Mouse (Mus musculus) forebrain, embryonic 10.5 days (tissue): ENCODE results near the gene Lsm14a. TPM values are rescaled to one million over a fixed set of nuclear protein-coding genes. Genes with fewer than 3 reads are reported as not detected.

Experiments
- DNase-seq: peaks from one replicate; pipeline ENCODE4 v3.0.0-alpha.2; 2017; ENCODE audit warnings: low spot score; ENCODE audit errors: extremely low spot score
- H3K27ac ChIP-seq: fragments of 300-500 bp; sonication (generic); 2 replicates; pipeline ENCODE4 v1.5.1; 2016; ENCODE audit warnings: mild to moderate bottlenecking
- H3K27me3 ChIP-seq: fragments of 300-500 bp; sonication (generic); 2 replicates; pipeline ENCODE4 v1.6.1; 2016; ENCODE audit warnings: mild to moderate bottlenecking; ENCODE audit not compliant: poor library complexity, severe bottlenecking
- H3K36me3 ChIP-seq: fragments of 300-500 bp; sonication (generic); replicated peaks from 2 replicates; pipeline ENCODE4 v1.6.1; 2016; ENCODE audit warnings: mild to moderate bottlenecking, moderate library complexity
- H3K4me1 ChIP-seq: fragments of 300-500 bp; sonication (generic); 2 replicates; pipeline ENCODE4 v1.6.1; 2016
- H3K4me3 ChIP-seq: fragments of 300-500 bp; sonication (generic); 2 replicates; pipeline ENCODE4 v1.5.1; 2016; ENCODE audit warnings: mild to moderate bottlenecking, moderate library complexity
- H3K9me3 ChIP-seq: fragments of 300-500 bp; sonication (generic); 2 replicates; pipeline ENCODE4 v1.6.1; 2016; ENCODE audit warnings: mild to moderate bottlenecking, moderate library complexity
- WGBS: fragments of 180-500 bp; shearing (Covaris S2); methylation state at CpG from one replicate; pipeline ENCODE4 v1.1.7; 2016; 5-methylcytosine and 5-hydroxymethylcytosine counted together
- polyA plus RNA-seq: library from polyadenylated mRNA; unstranded; fragments of >200 nt; fragmentation: Nextera tagmentation; extraction: Ambion mirVana; gene quantifications from 2 replicates; pipeline ENCODE4 v1.2.1, GENCODE M21; 2016

Gene Lsm14a
- 102 and 105 TPM in 2 replicates for polyA plus RNA-seq

DNA sequence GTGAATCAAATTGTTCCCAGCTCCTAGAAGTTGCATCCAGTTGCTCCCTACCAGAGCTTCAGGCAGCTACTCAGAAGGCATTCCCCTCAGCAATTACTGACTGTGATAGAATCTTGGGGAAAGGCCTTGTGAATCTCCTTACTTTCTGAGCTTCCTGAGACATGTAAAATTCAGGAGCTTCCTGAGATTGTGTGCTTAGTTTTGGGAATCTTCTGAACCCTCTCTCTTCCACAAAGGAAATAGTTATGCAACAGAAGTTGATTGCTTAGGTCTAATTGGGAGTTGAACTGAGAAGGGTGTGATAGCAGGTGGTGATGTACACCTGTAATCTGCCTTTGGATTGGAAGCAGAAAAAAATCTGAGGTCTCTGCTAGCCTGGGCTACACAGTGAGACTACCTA is at the start of gene Lsm14a:
Gene Lsm14a, minus strand, starts transcription at position 101 of the 400 bp plus-strand sequence.
- H3K27ac ChIP-seq = no peak within 1 kb of the TSS

DNA sequence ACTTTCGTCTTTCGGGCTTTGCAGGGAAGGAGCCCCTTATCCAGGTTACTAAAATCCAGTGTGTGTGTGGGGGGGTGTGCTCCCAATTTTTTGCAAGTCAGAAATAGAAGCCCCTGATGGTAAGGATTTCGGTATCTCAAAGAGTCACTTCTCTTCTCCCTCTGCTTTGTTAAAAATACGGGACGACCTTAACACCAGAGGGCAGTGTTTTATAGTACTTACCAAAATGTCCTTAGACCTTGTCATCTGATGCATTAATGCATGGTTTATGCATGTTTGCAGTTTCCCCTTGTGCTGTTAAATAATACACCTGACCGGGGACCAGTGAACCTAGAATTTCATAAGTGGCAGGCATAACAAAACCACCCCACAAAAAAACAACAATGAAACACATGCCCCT is 45.8 kb upstream of the Lsm14a start:
- DNase-seq = no peak
- Histone ChIP-seq H3K9me3 (no peaks in the 10 kb centered on the region), H3K27ac (no peak overlapping the region), H3K27me3 (no peaks in the 10 kb centered on the region), H3K4me3 (no peak overlapping the region), H3K36me3 (no peaks in the 10 kb centered on the region), H3K4me1 (no peaks in the 10 kb centered on the region)
- WGBS = 51% methylated on average over 6 of the region's 6 CpGs

More for the DNA sequence above, at the start of gene Lsm14a:
- Histone ChIP-seq H3K9me3 (no peaks in the 10 kb centered on the region), H3K27me3 (no peaks in the 10 kb centered on the region), H3K4me3 (no peak within 1 kb of the TSS), H3K4me1 (peaks cover 10% of the 10 kb centered on the region), H3K36me3 (no peaks in the 10 kb centered on the region)
- DNase-seq = no peak

DNA sequence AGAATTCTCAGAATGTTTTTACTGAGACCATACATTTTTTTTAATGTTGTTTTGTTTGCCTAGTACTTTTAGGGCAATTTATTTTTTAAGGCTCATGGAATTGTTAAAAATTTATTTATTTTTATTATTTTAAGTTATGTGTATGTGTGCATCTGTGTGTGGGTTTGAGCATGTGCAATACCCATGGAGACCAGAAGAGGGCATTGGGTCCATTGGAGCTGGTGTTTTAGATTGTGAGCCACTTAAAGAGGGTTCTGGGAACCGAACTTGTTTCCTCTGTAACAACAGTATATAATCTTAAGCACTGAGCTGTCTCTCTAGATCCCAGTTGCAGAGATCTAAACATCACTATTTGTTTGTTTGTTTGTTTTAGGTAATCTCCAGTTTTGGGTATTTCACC is 40.5 kb upstream of the Lsm14a start:
- no peak overlapping the region for H3K27ac ChIP-seq
- no peak overlapping the region for H3K4me3 ChIP-seq
- DNase-seq = no peak
- H3K36me3 ChIP-seq = no peaks in the 10 kb centered on the region
- no peaks in the 10 kb centered on the region for H3K9me3 ChIP-seq
- H3K4me1 ChIP-seq = peaks cover 3% of the 10 kb centered on the region; the same call in 1 of the 2 replicates
- WGBS = 84% methylated on average over 1 of the region's 1 CpGs
- H3K27me3 ChIP-seq = no peaks in the 10 kb centered on the region

DNA sequence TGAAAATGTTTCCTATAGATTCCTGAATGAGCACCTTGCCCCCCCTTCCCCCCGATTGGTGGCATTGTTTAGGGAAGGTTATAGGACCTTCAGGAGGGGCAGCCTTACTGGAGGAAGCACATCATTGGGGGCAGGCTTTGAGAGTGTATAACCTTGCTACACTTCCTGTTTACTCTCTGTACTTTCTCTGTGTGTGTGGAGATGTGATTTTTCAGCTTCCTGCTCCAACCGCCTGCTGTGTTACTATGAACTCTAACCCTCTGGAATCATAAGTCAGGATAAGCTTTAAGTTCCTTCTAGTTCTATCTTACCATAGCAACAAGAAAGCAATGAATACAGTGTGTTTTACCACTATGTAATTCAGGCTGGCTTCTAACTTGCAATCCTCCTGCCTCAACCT is 28.1 kb upstream of the Lsm14a start:
- Histone ChIP-seq H3K27me3 (no peaks in the 10 kb centered on the region), H3K27ac (no peak overlapping the region), H3K9me3 (no peaks in the 10 kb centered on the region; the same call in 1 of the 2 replicates), H3K36me3 (no peaks in the 10 kb centered on the region), H3K4me3 (no peak overlapping the region), H3K4me1 (no peaks in the 10 kb centered on the region)
- WGBS = 78% methylated on average over 2 of the region's 2 CpGs
- DNase-seq = no peak

DNA sequence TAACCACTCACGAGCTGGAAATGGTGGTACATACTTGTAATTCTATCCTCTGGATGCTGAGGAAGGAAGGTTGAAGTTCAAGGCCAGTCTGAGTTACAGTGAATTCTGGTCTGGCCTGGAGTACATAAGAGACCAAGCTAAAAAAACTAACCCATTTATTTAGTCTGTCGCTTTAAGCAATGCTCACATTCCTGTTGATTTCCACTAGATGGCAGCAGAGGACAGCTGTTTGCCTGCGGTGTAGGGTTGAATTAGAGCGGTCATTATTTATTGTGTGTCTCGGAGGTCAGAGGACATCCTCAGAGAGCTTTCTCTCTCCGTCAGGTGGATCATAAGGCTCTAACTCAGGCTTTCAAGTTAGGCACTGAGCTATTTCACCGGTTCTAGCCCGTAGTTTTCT is 14.4 kb upstream of the Lsm14a start:
- Histone ChIP-seq H3K4me3 (peak overlapping the region; percentile 9; the same call in 1 of the 2 replicates), H3K9me3 (no peaks in the 10 kb centered on the region), H3K36me3 (no peaks in the 10 kb centered on the region), H3K27ac (no peak overlapping the region), H3K27me3 (no peaks in the 10 kb centered on the region), H3K4me1 (peaks cover 10% of the 10 kb centered on the region)
- peak; percentile 68 for DNase-seq
- WGBS = 14% methylated on average over 8 of the region's 8 CpGs

DNA sequence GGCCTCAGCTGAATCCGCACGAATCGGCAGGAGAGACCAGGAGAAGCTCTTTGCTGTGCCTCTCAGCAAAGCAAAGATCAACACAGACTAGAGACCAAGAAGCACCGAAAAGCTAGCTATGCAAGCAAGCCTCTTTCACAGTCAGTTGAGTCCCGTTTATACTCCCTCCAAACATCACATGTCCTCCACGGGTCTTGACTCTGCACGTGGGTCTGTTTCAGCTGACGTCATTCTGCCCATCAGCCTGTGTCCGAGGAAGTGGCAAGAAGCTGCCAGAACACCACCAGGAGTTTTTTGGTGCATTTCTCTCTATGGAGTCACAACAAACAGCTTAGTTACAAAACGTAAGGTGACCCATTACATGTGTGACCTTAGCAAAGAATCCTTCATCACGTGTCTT is 10.8 kb upstream of the Lsm14a start:
- no peaks in the 10 kb centered on the region for H3K36me3 ChIP-seq
- H3K27me3 ChIP-seq = no peaks in the 10 kb centered on the region
- peaks cover 10% of the 10 kb centered on the region for H3K4me1 ChIP-seq
- DNase-seq = no peak
- H3K9me3 ChIP-seq = no peaks in the 10 kb centered on the region
- H3K4me3 ChIP-seq = no peak overlapping the region
- H3K27ac ChIP-seq = no peak overlapping the region
- 82% methylated on average over 11 of the region's 11 CpGs for WGBS

DNA sequence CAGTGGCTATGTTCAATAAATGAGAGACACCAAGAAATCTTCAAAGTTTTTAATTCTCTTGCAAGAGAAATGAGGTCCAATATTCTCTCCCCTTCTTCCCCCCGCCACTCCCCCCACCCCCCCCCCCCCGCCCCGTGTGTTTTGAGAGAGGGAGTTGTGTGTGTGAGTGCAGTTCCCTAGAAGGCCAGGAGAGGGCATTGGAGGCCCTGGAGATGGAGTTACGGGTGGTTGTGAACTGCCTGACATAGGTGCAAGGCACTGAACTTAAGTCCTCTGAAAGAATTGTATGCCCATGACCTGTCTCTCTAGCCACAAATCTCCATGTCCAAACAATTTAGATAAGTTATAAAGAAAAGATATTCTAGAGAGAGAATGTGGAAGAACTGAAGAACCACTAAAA is 7.0 kb upstream of the Lsm14a start:
- no peak overlapping the region for H3K4me3 ChIP-seq
- H3K27ac ChIP-seq = no peak overlapping the region
- H3K9me3 ChIP-seq = no peaks in the 10 kb centered on the region
- no peaks in the 10 kb centered on the region for H3K27me3 ChIP-seq
- no peaks in the 10 kb centered on the region for H3K36me3 ChIP-seq
- DNase-seq = no peak
- 27% methylated on average over 4 of the region's 4 CpGs for WGBS
- H3K4me1 ChIP-seq = no peaks in the 10 kb centered on the region

DNA sequence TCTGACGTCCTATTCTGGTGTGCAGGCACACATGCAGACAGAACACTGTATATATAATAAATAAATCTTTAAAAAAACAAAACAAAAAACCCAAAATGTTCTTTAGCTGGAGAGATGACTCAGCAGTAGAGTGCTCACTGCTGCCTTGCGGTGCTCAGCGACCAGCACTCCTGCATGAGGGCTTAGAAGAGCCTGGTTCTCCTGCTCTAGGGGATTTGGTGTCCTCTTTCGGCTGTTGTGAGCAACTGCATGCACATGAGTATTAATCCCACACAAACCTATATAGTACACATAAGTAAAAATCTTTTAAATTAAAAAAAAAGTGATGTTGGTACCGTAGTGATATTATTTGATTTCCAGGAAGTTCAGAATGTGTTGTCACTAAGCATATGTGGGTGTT is 5.7 kb upstream of the Lsm14a start:
- H3K4me1 ChIP-seq = no peaks in the 10 kb centered on the region
- DNase-seq = no peak
- H3K27ac ChIP-seq = no peak overlapping the region
- H3K4me3 ChIP-seq = no peak overlapping the region
- no peaks in the 10 kb centered on the region for H3K36me3 ChIP-seq
- 83% methylated on average over 5 of the region's 5 CpGs for WGBS
- H3K27me3 ChIP-seq = no peaks in the 10 kb centered on the region
- H3K9me3 ChIP-seq = no peaks in the 10 kb centered on the region

DNA sequence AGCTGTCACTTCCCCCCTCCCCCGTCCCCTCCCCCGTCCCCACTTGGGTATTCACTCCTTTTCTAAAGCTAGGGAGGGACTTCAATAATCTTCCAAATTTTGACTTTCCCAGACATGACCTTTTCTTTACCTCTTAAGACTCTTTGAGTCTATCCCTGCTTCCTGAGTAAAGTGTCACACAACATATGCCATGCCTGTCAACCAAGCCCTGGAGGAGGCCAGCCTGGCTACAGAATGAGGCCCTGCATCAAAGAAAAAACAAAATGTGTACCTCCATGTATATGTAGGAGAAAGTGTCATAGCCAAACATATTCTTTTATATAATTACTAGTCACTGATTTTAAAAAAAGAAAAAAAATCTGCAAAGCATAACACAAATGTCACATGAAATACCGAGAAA is 3.7 kb upstream of the Lsm14a start:
- no peak for DNase-seq
- WGBS = 85% methylated on average over 3 of the region's 3 CpGs
- Histone ChIP-seq H3K9me3 (no peaks in the 10 kb centered on the region), H3K27me3 (no peaks in the 10 kb centered on the region), H3K4me3 (no peak overlapping the region), H3K4me1 (no peaks in the 10 kb centered on the region), H3K36me3 (no peaks in the 10 kb centered on the region), H3K27ac (no peak overlapping the region)

DNA sequence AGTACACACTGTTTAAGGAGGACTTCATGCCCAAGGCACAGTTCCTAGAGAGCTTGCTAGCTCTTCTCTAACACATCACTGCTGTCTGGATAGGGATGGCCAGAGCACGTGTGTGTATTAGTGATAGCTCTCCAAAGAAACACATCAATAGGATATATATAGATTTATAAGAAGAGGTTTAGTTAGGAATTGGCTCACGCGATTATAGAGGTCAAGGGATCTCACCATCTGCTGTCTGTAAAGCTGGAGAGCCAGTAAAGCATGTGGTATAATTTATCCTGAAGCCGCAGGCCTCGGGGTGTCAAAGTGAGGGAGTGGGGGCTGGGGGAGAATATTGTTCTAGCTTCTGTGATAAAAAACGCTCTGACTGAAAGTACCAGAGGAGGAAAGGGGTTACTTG is 2.6 kb upstream of the Lsm14a start:
- H3K4me3 ChIP-seq = no peak overlapping the region
- no peaks in the 10 kb centered on the region for H3K27me3 ChIP-seq
- H3K27ac ChIP-seq = no peak overlapping the region
- WGBS = 87% methylated on average over 6 of the region's 6 CpGs
- H3K4me1 ChIP-seq = peaks cover 3% of the 10 kb centered on the region
- no peak for DNase-seq
- H3K9me3 ChIP-seq = no peaks in the 10 kb centered on the region
- H3K36me3 ChIP-seq = no peaks in the 10 kb centered on the region

DNA sequence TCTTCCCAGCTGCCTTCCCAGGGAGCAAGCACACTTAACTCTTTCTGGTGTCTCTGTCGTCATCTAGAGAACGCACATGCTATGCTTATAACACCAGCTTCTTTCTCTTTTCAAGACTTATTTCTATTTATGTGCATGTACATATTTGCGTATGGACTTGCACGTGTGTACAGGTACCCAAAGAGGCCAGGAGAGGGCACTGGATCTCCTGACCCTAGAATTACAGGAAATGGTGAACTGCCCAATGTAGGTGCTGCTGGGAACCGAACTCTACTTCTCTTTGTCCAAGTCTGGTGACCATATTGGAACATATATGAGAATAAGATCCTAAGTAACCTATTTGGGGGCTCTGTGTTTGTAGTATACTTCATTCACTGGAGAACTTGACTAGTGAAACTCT is 1.5 kb upstream of the Lsm14a start:
- no peaks in the 10 kb centered on the region for H3K27me3 ChIP-seq
- 78% methylated on average over 5 of the region's 5 CpGs for WGBS
- H3K36me3 ChIP-seq = no peaks in the 10 kb centered on the region
- no peaks in the 10 kb centered on the region for H3K9me3 ChIP-seq
- no peak overlapping the region for H3K4me3 ChIP-seq
- H3K4me1 ChIP-seq = peaks cover 9% of the 10 kb centered on the region
- DNase-seq = no peak
- no peak overlapping the region for H3K27ac ChIP-seq

DNA sequence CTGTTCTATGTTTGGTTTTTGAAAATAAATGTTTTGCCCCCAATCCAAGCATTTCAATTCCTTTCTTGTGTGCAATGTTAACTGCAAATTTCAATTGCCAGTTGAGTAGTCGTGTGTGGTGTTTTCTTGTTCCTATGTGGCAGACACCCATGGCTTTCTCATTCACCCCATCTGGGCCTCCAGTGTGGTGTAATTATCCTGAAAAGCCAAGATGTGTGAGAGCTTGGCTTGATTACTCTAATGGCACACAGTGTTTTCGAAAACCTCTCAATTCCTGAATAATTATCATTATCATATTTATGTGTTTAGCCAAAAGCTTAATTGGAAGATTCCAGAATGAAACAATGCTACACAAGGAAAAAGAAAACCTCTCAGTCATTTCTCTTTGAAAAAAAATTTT is 976 bp upstream of the Lsm14a start:
- no peak for DNase-seq
- Histone ChIP-seq H3K9me3 (no peaks in the 10 kb centered on the region), H3K27me3 (no peaks in the 10 kb centered on the region), H3K36me3 (no peaks in the 10 kb centered on the region), H3K27ac (no peak overlapping the region), H3K4me1 (peaks cover 9% of the 10 kb centered on the region), H3K4me3 (no peak overlapping the region)
- 89% methylated on average over 2 of the region's 2 CpGs for WGBS

DNA sequence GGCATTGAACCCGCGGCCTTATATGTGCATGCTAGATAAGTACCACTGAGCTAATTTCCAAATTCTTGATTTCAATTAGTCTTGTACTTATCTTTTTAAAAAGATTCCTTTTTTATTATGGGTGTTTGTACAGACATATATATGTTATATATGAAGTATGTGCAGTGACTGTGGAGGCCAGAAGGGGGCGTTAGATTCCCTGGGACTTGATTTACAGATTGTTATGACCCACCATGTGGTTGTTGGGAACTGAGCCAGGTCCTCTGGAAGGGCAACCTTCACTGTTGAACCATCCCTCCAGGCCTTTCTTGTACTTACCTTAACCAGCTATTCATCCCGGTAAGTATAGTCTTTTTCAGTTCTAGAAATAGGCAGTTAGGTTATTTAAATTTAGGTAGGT is 780 bp downstream of the Lsm14a start:
- Histone ChIP-seq H3K36me3 (0 out of 2 replicates have a peak, but pooled peaks cover 1% of the 10 kb centered on the region), H3K9me3 (no peaks in the 10 kb centered on the region), H3K4me3 (no peak overlapping the region), H3K4me1 (peaks cover 19% of the 10 kb centered on the region), H3K27ac (no peak overlapping the region), H3K27me3 (no peaks in the 10 kb centered on the region)
- 71% methylated on average over 4 of the region's 4 CpGs for WGBS
- DNase-seq = no peak

DNA sequence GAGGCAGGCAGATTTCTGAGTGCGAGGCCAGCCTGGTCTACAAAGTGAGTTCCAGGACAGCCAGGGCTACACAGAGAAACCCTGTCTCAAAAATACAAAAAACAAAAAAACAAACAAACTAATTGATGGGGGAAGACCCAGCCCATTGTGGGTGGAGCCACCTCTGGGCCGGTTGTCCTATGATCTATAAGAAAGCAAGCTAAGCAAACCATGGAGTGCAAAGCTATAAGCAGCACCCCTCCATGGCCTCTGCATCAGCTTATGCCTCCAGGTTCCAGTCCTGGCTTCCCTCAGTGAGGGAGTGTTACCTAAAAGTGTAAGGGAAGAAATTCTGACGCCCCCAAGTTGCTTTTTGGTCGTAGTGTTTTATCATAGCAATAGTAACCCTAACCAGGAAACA is 1.4 kb downstream of the Lsm14a start:
- no peaks in the 10 kb centered on the region for H3K9me3 ChIP-seq
- H3K4me1 ChIP-seq = peaks cover 25% of the 10 kb centered on the region
- H3K27ac ChIP-seq = no peak overlapping the region
- 73% methylated on average over 4 of the region's 4 CpGs for WGBS
- H3K36me3 ChIP-seq = 0 out of 2 replicates have a peak, but pooled peaks cover 7% of the 10 kb centered on the region
- H3K4me3 ChIP-seq = no peak overlapping the region
- H3K27me3 ChIP-seq = no peaks in the 10 kb centered on the region
- no peak for DNase-seq
